Mouse (Mus musculus) macrophage (primary cell): ENCODE measurements around the gene Kcnk16. TPM values are rescaled to one million over a fixed set of nuclear protein-coding genes. Genes with fewer than 3 reads are reported as not detected.

Experiments used
- H3K27ac ChIP-seq: fragments of 350-480 bp; formaldehyde crosslinking; 2 replicates; pipeline ENCODE4 v1.9.0; 2021
- H3K36me3 ChIP-seq: fragments of 350-480 bp; formaldehyde crosslinking; 2 replicates; pipeline ENCODE4 v1.9.0; 2021; ENCODE audit errors: inconsistent target
- H3K4me3 ChIP-seq: fragments of 350-480 bp; formaldehyde crosslinking; 2 replicates; pipeline ENCODE4 v1.9.0; 2021; ENCODE audit errors: inconsistent target
- H3K79me2 ChIP-seq: fragments of 350-480 bp; formaldehyde crosslinking; 2 replicates; pipeline ENCODE4 v1.9.0; 2021; ENCODE audit errors: inconsistent target
- WGBS: methylation state at CpG from one replicate; pipeline ENCODE4 v1.1.7; 2026; ENCODE audit warnings: inconsistent platforms; ENCODE audit not compliant: missing documents; 5-methylcytosine and 5-hydroxymethylcytosine counted together
- polyA plus RNA-seq: library from polyadenylated mRNA; stranded (reverse); fragments of 250-400 nt; gene quantifications from 3 replicates; pipeline ENCODE4 v1.2.4, GENCODE M21; 2018; ENCODE audit warnings: inconsistent platforms

Gene Kcnk16
- polyA plus RNA-seq, 1 experiment from 2014 or later = not detected

DNA sequence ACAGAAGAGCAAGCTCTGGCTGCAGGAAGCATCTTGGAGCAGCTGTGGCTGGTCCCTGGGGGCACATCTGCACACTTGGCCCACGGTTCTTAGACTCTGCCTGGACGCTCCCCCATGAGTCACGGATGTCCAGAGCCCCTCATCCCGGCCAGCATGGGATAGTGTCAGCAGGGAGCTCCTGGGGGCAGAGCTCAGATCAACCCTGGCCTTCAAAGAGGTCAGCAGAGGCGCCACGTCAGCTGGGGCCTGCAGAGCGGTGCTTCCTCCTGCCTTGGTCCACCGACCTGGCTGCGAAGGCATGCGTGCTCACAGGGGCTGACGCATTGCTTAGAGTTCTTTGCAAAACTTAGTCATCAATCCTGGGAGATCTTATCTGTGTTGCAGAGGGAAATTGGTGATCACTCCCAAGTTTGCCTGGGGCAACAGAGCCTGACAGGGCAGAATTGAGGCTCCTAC lies 22.2 kb downstream of the Kcnk16 start:
- 93% methylated on average over 11 of the region's 11 CpGs for WGBS

DNA sequence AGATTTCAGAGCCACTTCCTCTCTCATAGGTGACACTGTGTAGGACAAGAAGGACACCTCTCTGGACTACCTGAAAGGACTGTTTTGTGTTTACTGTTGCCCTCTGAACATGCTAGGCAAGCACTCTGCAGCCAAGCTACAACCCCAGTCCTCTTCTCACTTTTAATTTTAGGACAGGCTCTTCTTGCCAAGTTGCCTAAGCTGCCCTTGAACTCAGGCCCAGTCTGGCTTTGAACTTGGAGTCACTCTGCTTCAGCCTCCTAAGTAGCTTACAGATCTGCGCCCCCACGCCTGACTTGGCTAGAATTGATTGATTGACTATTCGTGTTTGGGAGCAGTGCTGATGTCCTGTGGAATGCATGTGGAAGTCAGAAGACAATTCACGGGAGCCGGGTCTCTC lies 23.1 kb downstream of the Kcnk16 start:
- no peak overlapping the region for H3K4me3 ChIP-seq
- H3K27ac ChIP-seq = no peak overlapping the region
- no peaks in the 10 kb centered on the region for H3K79me2 ChIP-seq
- 83% methylated on average over 5 of the region's 5 CpGs for WGBS
- no peaks in the 10 kb centered on the region for H3K36me3 ChIP-seq

More for the DNA sequence above, 22.2 kb downstream of the Kcnk16 start:
- Histone ChIP-seq H3K36me3 (no peaks in the 10 kb centered on the region), H3K27ac (no peak overlapping the region), H3K4me3 (no peak overlapping the region), H3K79me2 (no peaks in the 10 kb centered on the region)

GRCm38 (mm10) chr14:20245318-20245717 lies 23.7 kb downstream of the Kcnk16 start:
- H3K36me3 ChIP-seq = no peaks in the 10 kb centered on the region
- H3K4me3 ChIP-seq = no peak overlapping the region
- WGBS = 68% methylated on average over 2 of the region's 2 CpGs
- no peaks in the 10 kb centered on the region for H3K79me2 ChIP-seq
- no peak overlapping the region for H3K27ac ChIP-seq

- H3K27ac ChIP-seq = no peak overlapping the region
- no peak overlapping the region for H3K4me3 ChIP-seq
- H3K79me2 ChIP-seq = no peaks in the 10 kb centered on the region
- WGBS = 83% methylated on average over 3 of the region's 3 CpGs
- H3K36me3 ChIP-seq = no peaks in the 10 kb centered on the region
Measured at GRCm38 (mm10) chr14:20243158-20243557, 25.8 kb downstream of the Kcnk16 start.

DNA sequence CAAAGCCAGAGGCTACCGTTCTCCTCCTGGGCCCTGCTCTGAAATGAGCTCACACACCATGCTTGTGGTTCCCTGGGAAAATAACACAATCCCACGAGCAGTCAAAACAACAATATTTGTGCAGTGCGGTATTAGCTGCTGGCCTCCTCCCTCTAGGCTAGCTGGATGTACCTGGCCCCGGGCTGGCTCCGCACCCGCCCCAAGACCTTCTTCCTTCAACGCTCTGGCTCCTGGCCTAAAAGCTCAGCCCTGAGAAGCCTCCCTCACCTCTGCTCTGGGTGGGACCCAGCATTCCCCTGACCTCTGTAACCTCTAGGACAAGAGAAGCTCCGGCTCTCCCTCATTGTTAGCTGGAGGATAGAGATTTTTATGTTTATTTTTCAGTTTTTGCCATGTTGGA lies 26.5 kb downstream of the Kcnk16 start:
- no peak overlapping the region for H3K27ac ChIP-seq
- H3K36me3 ChIP-seq = no peaks in the 10 kb centered on the region
- H3K4me3 ChIP-seq = no peak overlapping the region
- WGBS = 92% methylated on average over 8 of the region's 8 CpGs
- no peaks in the 10 kb centered on the region for H3K79me2 ChIP-seq

DNA sequence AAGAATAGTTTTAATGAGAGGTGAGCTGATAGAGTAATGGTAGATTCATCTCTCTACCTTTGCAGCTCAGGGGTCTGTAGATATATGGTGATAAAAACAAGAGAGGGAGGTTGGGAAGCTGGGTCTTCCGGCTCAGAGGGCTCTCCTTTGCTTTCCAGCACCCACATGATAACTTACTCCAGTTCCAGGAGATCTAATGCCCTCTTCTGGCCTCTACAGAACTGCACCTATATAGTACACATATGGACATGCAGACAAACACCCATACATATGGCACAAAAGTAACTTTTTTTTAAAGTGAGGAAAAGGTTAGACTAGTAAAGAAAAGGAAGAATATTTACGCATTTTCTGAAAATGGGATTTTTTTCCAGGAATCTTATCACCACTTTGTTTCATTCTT lies 34.6 kb downstream of the Kcnk16 start:
- WGBS = 92% methylated on average over 2 of the region's 2 CpGs
- no peaks in the 10 kb centered on the region for H3K36me3 ChIP-seq
- no peak overlapping the region for H3K27ac ChIP-seq
- H3K79me2 ChIP-seq = no peaks in the 10 kb centered on the region
- no peak overlapping the region for H3K4me3 ChIP-seq

DNA sequence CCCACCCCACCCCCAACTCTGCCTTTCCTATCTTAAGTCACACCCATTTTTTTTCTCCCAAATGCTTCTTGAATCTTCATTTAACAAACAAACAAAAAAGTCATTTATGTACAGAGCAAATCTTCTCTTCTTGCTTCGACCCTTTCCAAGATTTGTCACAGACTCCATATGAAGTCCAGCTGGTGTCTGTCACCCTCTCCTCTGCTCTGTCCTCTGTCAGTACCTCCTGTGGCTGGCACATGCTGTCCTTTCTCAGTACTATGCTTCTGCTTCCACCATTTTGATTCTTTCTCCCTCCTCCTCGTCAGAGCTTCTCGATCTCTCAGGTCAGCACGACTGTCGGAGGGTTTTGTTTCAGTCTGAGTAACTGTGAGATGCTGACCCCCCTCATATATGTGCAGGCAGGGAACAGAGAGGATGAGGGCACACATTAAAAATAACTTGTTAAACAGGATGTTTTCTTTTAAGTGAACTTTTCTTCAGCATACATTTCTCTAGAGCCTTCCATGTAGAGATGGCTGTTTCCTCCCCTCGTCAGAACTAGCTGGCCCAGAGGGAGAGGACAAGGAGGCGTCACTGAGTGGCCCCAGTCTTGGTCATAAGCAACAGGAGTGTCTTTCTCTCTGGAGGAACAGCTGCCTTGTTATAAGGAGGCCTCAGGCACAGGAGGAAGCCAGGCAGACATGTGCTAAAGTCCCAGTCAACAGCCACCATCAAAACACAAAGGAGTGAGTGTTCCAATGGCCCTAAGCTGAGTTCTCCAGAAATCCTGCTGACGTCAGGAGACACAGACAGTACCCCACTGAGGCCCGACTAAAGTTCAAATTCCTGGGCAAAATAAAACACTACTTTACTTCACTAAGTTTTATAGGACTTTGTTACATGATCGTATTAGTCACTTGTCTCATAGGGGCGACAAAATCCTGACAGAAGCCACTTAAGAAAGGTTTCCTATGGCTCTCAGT lies 35.7 kb downstream of the Kcnk16 start:
- Histone ChIP-seq H3K27ac (no peak overlapping the region), H3K79me2 (no peaks in the 10 kb centered on the region), H3K4me3 (no peak overlapping the region), H3K36me3 (no peaks in the 10 kb centered on the region)
- 88% methylated on average over 11 of the region's 11 CpGs for WGBS

- H3K79me2 ChIP-seq = no peaks in the 10 kb centered on the region
- 91% methylated on average over 7 of the region's 7 CpGs for whole genome bisulfite sequencing
- no peaks in the 10 kb centered on the region for H3K36me3 ChIP-seq
- H3K27ac ChIP-seq = no peak overlapping the region
- H3K4me3 ChIP-seq = no peak overlapping the region
Measured at GRCm38 (mm10) chr14:20230063-20230491, 38.9 kb downstream of the Kcnk16 start.

- no peak overlapping the region for H3K27ac ChIP-seq
Measured at GRCm38 (mm10) chr14:20229437-20229836, 39.6 kb downstream of the Kcnk16 start.

GRCm38 (mm10) chr14:20228336-20228735 lies 40.7 kb downstream of the Kcnk16 start:
- no peak overlapping the region for H3K27ac ChIP-seq
- no peak overlapping the region for H3K4me3 ChIP-seq
- H3K36me3 ChIP-seq = no peaks in the 10 kb centered on the region
- 43% methylated on average over 4 of the region's 4 CpGs for WGBS
- H3K79me2 ChIP-seq = no peaks in the 10 kb centered on the region

More at GRCm38 (mm10) chr14:20229437-20229836, 39.6 kb downstream of the Kcnk16 start:
- WGBS = 96% methylated on average over 6 of the region's 6 CpGs
- no peaks in the 10 kb centered on the region for H3K36me3 ChIP-seq
- H3K4me3 ChIP-seq = no peak overlapping the region
- no peaks in the 10 kb centered on the region for H3K79me2 ChIP-seq

DNA sequence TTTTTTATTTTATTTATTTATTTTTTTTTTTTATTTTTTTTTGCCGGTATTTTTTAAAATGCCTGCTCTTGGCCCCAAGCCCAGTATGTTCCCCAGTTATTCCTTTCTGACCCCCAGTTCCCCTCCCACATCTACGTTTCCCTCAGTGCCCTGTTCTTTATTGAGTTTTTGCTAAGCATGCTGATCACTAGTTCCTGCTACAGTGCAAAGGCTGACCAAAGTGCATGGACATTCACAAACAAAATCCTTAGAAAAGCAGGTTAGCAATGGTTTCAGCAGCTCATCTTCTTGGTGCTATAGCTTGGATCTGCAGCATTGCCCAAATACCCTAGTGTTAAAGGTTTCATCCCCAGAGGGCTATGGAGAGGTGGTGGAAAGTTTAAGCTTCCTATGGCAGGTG lies 42.0 kb downstream of the Kcnk16 start:
- Histone ChIP-seq H3K27ac (no peak overlapping the region), H3K36me3 (no peaks in the 10 kb centered on the region), H3K79me2 (no peaks in the 10 kb centered on the region), H3K4me3 (no peak overlapping the region)
- WGBS = 70% methylated on average over 2 of the region's 2 CpGs

DNA sequence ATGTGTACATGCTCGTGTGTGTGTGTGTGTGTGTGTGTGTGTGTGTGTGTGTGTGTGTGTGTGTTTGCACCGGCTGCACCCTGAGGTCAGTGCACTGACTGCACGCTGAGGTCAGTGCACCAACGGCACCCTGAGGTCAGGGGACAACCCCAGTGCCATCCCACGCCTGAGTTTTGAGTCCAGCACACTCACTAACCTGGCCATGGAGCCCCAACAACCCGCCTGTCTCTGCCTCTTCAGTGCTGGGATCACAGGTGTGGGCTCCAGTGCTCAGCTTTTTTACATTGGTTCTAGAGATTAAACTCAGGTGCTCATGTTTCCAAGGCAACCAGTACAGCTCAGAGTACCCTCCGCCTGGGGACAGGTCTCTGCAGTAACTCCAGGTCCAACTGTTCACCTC lies 42.5 kb downstream of the Kcnk16 start:
- H3K36me3 ChIP-seq = no peaks in the 10 kb centered on the region
- H3K27ac ChIP-seq = no peak overlapping the region
- H3K79me2 ChIP-seq = no peaks in the 10 kb centered on the region
- WGBS = 91% methylated on average over 5 of the region's 7 CpGs
- no peak overlapping the region for H3K4me3 ChIP-seq

- no peaks in the 10 kb centered on the region for H3K36me3 ChIP-seq
- H3K27ac ChIP-seq = no peak overlapping the region
- H3K79me2 ChIP-seq = no peaks in the 10 kb centered on the region
- WGBS = 93% methylated on average over 4 of the region's 4 CpGs
- no peak overlapping the region for H3K4me3 ChIP-seq
Measured at GRCm38 (mm10) chr14:20225525-20225924, 43.5 kb downstream of the Kcnk16 start.

DNA sequence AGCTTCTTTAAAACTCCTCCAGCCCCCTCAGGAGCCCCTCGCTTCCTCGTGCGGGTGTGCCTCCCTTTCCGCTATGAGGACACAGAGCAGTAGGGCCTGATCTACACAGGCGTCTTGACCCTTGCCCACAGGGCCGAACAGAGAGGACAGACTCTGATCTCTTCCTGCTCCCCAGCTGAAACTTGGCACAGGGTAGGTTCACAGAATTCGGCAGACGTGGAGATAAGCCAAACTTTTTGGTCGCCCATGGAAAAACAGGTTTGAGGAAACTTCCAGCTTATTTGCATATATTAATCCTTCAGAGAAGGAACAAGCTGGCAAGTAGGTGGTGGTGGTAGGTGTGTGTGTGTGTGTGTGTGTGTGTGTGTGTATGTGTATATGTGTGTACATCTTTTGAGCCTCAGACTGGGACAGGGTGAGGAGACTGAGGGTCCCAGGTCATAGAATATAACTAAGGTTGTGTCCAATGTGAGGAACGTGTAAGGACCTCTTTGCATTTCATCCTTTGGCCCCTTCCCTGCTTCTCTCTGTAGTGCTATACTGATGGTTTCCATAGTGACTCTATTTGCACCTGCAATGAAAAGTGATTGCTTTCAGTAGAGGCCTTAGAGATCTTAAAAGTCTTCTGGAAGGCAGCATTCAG lies 44.3 kb downstream of the Kcnk16 start:
- no peak overlapping the region for H3K27ac ChIP-seq
- H3K4me3 ChIP-seq = no peak overlapping the region
- no peaks in the 10 kb centered on the region for H3K36me3 ChIP-seq
- H3K79me2 ChIP-seq = no peaks in the 10 kb centered on the region
- 75% methylated on average over 9 of the region's 10 CpGs for WGBS

- no peak overlapping the region for H3K4me3 ChIP-seq
- H3K79me2 ChIP-seq = no peaks in the 10 kb centered on the region
- H3K27ac ChIP-seq = no peak overlapping the region
- no peaks in the 10 kb centered on the region for H3K36me3 ChIP-seq
- 27% methylated on average over 4 of the region's 4 CpGs for WGBS
Measured at GRCm38 (mm10) chr14:20224163-20224562, 44.8 kb downstream of the Kcnk16 start.
